Mouse (Mus musculus) hindbrain, embryonic 16.5 days (tissue): ENCODE measurements around the gene Lrrc4c. TPM values are rescaled to one million over a fixed set of nuclear protein-coding genes. Genes with fewer than 3 reads are reported as not detected.

Experiments
- ATAC-seq: fragments of 200-750 bp; cut with Nextera tagmentation; 2 replicates; pipeline ENCODE4 v1.8.0; 2017; ENCODE audit warnings: moderate TSS enrichment, moderate library complexity
- H3K27ac ChIP-seq: fragments of 300-500 bp; sonication (generic); 2 replicates; pipeline ENCODE4 v1.5.1; 2014; ENCODE audit warnings: low read depth, mild to moderate bottlenecking, control low read depth, low read length, moderate library complexity
- H3K27me3 ChIP-seq: fragments of 300-500 bp; sonication (generic); replicated peaks from 2 replicates; pipeline ENCODE4 v1.6.1; 2014; ENCODE audit warnings: low read length; ENCODE audit not compliant: control insufficient read depth, insufficient read depth
- H3K36me3 ChIP-seq: fragments of 300-500 bp; sonication (generic); 2 replicates; pipeline ENCODE4 v1.6.1; 2014; ENCODE audit warnings: mild to moderate bottlenecking, low read length, moderate library complexity, mixed read lengths; ENCODE audit not compliant: control insufficient read depth, insufficient read depth
- H3K4me1 ChIP-seq: fragments of 300-500 bp; sonication (generic); 2 replicates; pipeline ENCODE4 v1.6.1; 2014; ENCODE audit warnings: low read depth, low read length; ENCODE audit not compliant: control insufficient read depth, insufficient read depth
- H3K4me2 ChIP-seq: fragments of 300-500 bp; sonication (generic); 2 replicates; pipeline ENCODE4 v1.6.1; 2014; ENCODE audit warnings: mild to moderate bottlenecking, low read length, control low read depth, moderate library complexity
- H3K4me3 ChIP-seq: fragments of 300-500 bp; sonication (generic); 2 replicates; pipeline ENCODE4 v1.5.1; 2014; ENCODE audit warnings: mild to moderate bottlenecking, low read length, control low read depth, moderate library complexity
- H3K9ac ChIP-seq: fragments of 300-500 bp; sonication (generic); 2 replicates; pipeline ENCODE4 v1.6.1; 2014; ENCODE audit warnings: low read depth, mild to moderate bottlenecking, control low read depth, low read length, moderate library complexity
- H3K9me3 ChIP-seq: fragments of 300-500 bp; sonication (generic); 2 replicates; pipeline ENCODE4 v1.6.1; 2014; ENCODE audit warnings: mild to moderate bottlenecking, low read length, moderate library complexity; ENCODE audit not compliant: control insufficient read depth
- WGBS: fragments of 180-500 bp; shearing (Covaris S2); extraction: QIAGEN DNeasy Blood & Tissue Kit; methylation state at CpG from one replicate; pipeline ENCODE4 v1.1.7; 2014; 5-methylcytosine and 5-hydroxymethylcytosine counted together
- polyA plus RNA-seq: library from polyadenylated mRNA; unstranded; fragments of >200 nt; fragmentation: Nextera tagmentation; extraction: Ambion mirVana; gene quantifications from 2 replicates; pipeline ENCODE4 v1.2.1, GENCODE M21; 2015

The Lrrc4c gene
- polyA plus RNA-seq, 1 experiment from 2014 or later, result 42.5 TPM

DNA sequence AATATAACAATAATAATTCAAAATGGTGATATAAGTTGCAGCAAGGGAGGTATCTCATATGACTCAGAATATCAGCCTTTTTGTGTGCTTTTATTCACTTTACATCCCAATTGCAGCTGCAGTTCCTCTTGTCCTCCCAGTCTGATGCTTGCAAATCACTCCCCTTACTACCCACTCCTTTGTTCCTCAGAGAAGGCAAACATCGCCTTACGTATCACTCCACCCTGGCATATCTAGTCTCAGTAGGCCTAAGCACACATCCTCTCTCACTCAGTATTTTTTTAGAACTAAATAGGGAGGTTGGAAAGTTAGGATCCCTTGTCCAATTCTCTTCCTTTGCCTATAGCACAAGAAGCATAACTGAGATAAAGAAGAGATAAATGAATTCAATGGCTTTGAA is 1117.6 kb downstream of the Lrrc4c start:
- no peaks in the 10 kb centered on the region for H3K9me3 ChIP-seq
- no peaks in the 10 kb centered on the region for H3K36me3 ChIP-seq
- ATAC-seq, result no peak
- no peaks in the 10 kb centered on the region for H3K4me1 ChIP-seq
- no peaks in the 10 kb centered on the region for H3K27me3 ChIP-seq
- H3K4me2 ChIP-seq, result no peak overlapping the region
- WGBS, result 69% methylated on average over 2 of the region's 2 CpGs
- no peak overlapping the region for H3K4me3 ChIP-seq
- H3K27ac ChIP-seq, result no peak overlapping the region
- no peak overlapping the region for H3K9ac ChIP-seq

- Histone ChIP-seq H3K36me3 (no peaks in the 10 kb centered on the region), H3K27me3 (no peaks in the 10 kb centered on the region)
- no peak for ATAC-seq
Observed at GRCm38 (mm10) chr2:97437767-97438166, 1119.8 kb downstream of the Lrrc4c start.

DNA sequence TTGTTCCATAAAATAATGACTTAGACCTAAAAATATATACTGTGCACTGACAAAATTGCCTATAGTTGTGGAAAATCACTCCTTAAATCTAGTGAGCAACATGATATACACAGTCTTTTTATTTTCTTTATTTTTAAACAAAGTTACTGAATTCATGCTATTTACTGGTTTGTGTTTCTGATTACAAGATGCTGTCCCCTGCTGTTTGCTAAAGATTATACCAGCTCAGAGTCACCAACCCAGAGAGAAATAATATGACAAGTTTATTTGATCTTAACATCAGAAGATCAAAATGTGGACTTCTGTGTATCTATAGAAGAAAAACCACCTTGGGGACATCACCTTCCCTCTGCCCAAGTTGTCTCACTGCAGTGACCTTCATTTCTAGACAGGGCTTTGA is 1145.6 kb downstream of the Lrrc4c start:
- Histone ChIP-seq H3K36me3 (no peaks in the 10 kb centered on the region), H3K27me3 (no peaks in the 10 kb centered on the region), H3K9ac (no peak overlapping the region), H3K4me2 (no peak overlapping the region), H3K4me3 (no peak overlapping the region), H3K27ac (no peak overlapping the region), H3K9me3 (no peaks in the 10 kb centered on the region), H3K4me1 (no peaks in the 10 kb centered on the region)
- ATAC-seq, result no peak

More at GRCm38 (mm10) chr2:97437767-97438166, 1119.8 kb downstream of the Lrrc4c start:
- Histone ChIP-seq H3K9ac (no peak overlapping the region), H3K4me2 (no peak overlapping the region), H3K4me3 (no peak overlapping the region), H3K9me3 (no peaks in the 10 kb centered on the region), H3K4me1 (no peaks in the 10 kb centered on the region), H3K27ac (no peak overlapping the region)

GRCm38 (mm10) chr2:97466243-97466793 is 1148.3 kb downstream of the Lrrc4c start:
- Histone ChIP-seq H3K4me2 (peak overlapping the region; percentile 70), H3K27me3 (no peaks in the 10 kb centered on the region), H3K4me3 (peak overlapping the region; percentile 66), H3K27ac (peak overlapping the region; percentile 92), H3K4me1 (peaks cover 2% of the 10 kb centered on the region), H3K36me3 (no peaks in the 10 kb centered on the region), H3K9me3 (no peaks in the 10 kb centered on the region), H3K9ac (peak overlapping the region; percentile 65)
- ATAC-seq, result peak; percentile 91
- WGBS, result under 1% methylated on average over 25 of the region's 25 CpGs

DNA sequence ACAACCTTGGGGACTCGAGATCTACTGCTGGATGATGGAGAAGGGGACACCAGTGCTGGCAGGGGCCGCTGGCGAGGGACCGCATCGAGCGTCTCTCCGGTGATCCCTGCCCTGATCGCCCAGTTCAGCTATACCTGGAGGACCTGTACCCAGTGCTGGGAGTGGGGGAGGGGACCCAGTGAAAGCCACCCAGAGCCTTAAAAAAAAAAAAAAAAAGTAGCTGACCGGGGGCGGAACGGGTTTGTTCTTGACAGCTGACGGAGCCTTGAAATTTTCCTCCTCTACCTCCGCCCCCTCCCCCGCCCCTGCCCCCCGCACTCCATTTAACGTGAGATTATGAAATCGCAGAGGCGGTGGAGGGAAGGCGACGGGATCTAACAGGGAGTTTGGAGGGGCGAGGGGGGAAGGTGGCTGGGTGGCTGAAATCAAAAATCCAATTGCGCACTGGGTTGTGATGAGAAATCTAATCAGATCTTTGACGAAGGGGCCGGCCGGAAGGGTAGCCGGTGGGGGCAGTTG is 1149.1 kb downstream of the Lrrc4c start:
- WGBS, result under 1% methylated on average over 26 of the region's 26 CpGs
- peak; percentile 75 for ATAC-seq
- Histone ChIP-seq H3K27me3 (no peaks in the 10 kb centered on the region), H3K9ac (peak overlapping the region; percentile 65), H3K4me2 (peak overlapping the region; percentile 70), H3K9me3 (no peaks in the 10 kb centered on the region), H3K27ac (peak overlapping the region; percentile 92), H3K36me3 (no peaks in the 10 kb centered on the region), H3K4me3 (peak overlapping the region; percentile 66), H3K4me1 (peaks cover 5% of the 10 kb centered on the region)

DNA sequence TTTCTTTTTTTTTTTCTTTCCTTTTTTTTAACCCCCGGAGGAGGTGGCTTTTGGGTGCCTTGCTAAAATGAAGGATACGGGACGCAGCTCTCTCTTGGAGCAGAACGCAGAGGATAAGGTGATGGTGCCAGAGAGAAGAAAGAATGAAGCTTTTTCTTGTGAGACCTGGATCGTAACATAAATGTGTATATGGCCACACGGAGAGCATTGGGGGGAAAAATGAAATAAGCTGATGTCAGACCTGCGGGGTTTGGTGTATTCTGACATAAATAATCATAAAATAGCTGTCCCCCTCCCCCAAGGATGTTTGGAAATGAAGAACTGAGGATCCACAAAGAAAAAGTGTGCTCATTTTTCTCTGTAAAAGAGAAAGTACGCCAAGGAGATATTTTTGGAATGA is 1149.7 kb downstream of the Lrrc4c start:
- Histone ChIP-seq H3K4me3 (peak overlapping the region; percentile 66), H3K4me1 (peaks cover 5% of the 10 kb centered on the region), H3K27me3 (no peaks in the 10 kb centered on the region), H3K9ac (peak overlapping the region; percentile 65), H3K4me2 (peak overlapping the region; percentile 70), H3K27ac (peak overlapping the region; percentile 92), H3K9me3 (no peaks in the 10 kb centered on the region), H3K36me3 (no peaks in the 10 kb centered on the region)
- no peak for ATAC-seq
- 5% methylated on average over 8 of the region's 8 CpGs for WGBS

- no peaks in the 10 kb centered on the region for H3K9me3 ChIP-seq
- no peaks in the 10 kb centered on the region for H3K36me3 ChIP-seq
- H3K4me2 ChIP-seq, result peak overlapping the region; percentile 70
- H3K27ac ChIP-seq, result peak overlapping the region; percentile 37
- peaks cover 5% of the 10 kb centered on the region for H3K4me1 ChIP-seq
- H3K27me3 ChIP-seq, result no peaks in the 10 kb centered on the region
- ATAC-seq, result no peak
- WGBS, result 14% methylated on average over 5 of the region's 5 CpGs
- H3K4me3 ChIP-seq, result peak overlapping the region; percentile 66
- H3K9ac ChIP-seq, result peak overlapping the region; percentile 65
Observed at GRCm38 (mm10) chr2:97468372-97468771, 1150.4 kb downstream of the Lrrc4c start.

DNA sequence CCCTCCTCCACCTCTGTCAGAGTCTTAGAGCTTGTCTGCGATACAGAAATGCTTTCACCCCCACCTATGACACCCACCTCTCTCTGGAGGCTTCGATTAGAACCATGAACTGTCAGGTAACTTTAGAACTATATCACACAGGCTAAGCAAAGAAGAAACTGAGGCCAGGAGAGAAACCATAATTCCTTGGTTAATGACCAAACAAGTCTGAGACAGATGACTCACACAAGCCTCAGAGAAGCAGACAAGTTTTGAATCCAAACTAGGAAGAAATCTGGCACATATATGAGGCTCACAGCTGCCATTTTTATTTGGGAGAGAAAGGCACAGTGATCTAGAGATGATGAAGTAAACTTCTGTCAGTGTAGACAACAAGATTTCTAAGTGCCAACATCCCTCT is 1151.4 kb downstream of the Lrrc4c start:
- H3K9me3 ChIP-seq, result no peaks in the 10 kb centered on the region
- H3K9ac ChIP-seq, result peak overlapping the region; percentile 65; the same call in 1 of the 2 replicates
- H3K4me3 ChIP-seq, result peak overlapping the region; percentile 66
- ATAC-seq, result no peak
- H3K27ac ChIP-seq, result no peak overlapping the region
- peak overlapping the region; percentile 70 for H3K4me2 ChIP-seq
- H3K27me3 ChIP-seq, result no peaks in the 10 kb centered on the region
- peaks cover 5% of the 10 kb centered on the region for H3K4me1 ChIP-seq
- no peaks in the 10 kb centered on the region for H3K36me3 ChIP-seq
- WGBS, result 53% methylated on average over 2 of the region's 2 CpGs

DNA sequence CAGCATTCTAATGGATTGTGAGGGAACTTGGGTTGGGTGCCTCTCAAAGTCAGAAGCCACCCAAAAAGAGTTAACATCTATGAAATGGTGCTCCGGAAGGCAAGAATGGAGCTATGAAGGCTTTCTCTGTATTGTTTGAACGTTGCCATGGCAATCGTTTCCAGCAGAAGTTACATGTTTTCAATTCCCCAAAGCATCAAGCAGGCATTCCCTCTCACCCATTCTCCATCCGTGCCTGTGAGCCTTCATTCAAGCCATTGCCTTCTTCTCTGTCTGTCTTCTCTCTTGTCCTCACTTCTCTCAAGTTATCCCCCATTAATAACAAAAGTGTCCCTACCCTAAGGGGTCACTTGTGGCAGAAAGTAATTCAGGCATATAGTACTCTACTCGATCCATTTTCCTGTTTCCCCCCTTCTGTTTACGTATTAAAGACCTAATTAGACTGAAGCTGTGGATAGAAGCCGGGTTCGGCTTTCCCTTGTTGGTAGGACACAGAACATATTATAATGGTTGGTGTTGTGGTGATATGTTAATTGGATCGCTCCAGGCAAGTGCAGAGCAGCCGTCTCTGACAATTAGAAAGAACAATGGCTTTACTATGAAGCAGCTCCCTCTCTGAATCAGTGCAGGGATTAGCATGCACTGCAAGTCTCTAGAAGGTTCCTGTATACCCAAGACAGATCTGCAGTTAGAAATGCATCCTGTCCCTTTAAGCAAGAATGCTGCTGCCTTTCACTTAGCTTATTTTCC is 1160.4 kb downstream of the Lrrc4c start:
- H3K9me3 ChIP-seq, result no peaks in the 10 kb centered on the region
- H3K4me1 ChIP-seq, result peaks cover 7% of the 10 kb centered on the region
- ATAC-seq, result peak; percentile 93
- H3K4me3 ChIP-seq, result peak overlapping the region; percentile 18
- peak overlapping the region; percentile 58 for H3K27ac ChIP-seq
- no peaks in the 10 kb centered on the region for H3K36me3 ChIP-seq
- WGBS, result 22% methylated on average over 10 of the region's 10 CpGs
- no peaks in the 10 kb centered on the region for H3K27me3 ChIP-seq
- H3K4me2 ChIP-seq, result peak overlapping the region; percentile 56
- H3K9ac ChIP-seq, result no peak overlapping the region
